Mouse (Mus musculus) thymus, postnatal 10 days (tissue): ENCODE measurements around the gene Nrxn2.

Experiments
- DNase-seq, 2 experiments: peaks; one replicate each; pipeline ENCODE4 v3.0.0; 2021; ENCODE audit warnings: low spot score in 2 of 2

Nrxn2 gene

GRCm38 (mm10) chr19:6452672-6453310, 34.3 kb downstream of the Nrxn2 start:
- no peak for DNase-seq

- no peak for DNase-seq
Observed at GRCm38 (mm10) chr19:6453349-6453748, 34.8 kb downstream of the Nrxn2 start.

- DNase-seq = no peak
Observed at GRCm38 (mm10) chr19:6454041-6454720, 35.6 kb downstream of the Nrxn2 start.

GRCm38 (mm10) chr19:6459504-6459903, 41.0 kb downstream of the Nrxn2 start:
- no peak for DNase-seq

GRCm38 (mm10) chr19:6462841-6463240, 44.3 kb downstream of the Nrxn2 start:
- no peak for DNase-seq

GRCm38 (mm10) chr19:6464306-6465071, 46.0 kb downstream of the Nrxn2 start:
- DNase-seq = no peak

- no peak for DNase-seq
Observed at GRCm38 (mm10) chr19:6465090-6465489, 46.6 kb downstream of the Nrxn2 start.

GRCm38 (mm10) chr19:6466945-6467344, 48.4 kb downstream of the Nrxn2 start:
- no peak for DNase-seq

GRCm38 (mm10) chr19:6467374-6467979, 48.9 kb downstream of the Nrxn2 start:
- no peak for DNase-seq

GRCm38 (mm10) chr19:6471630-6472029, 53.1 kb downstream of the Nrxn2 start:
- no peak for DNase-seq

GRCm38 (mm10) chr19:6472821-6473220, 54.3 kb downstream of the Nrxn2 start:
- no peak for DNase-seq

- no peak for DNase-seq
Observed at GRCm38 (mm10) chr19:6474706-6475105, 56.2 kb downstream of the Nrxn2 start.

GRCm38 (mm10) chr19:6475129-6475528, 56.6 kb downstream of the Nrxn2 start:
- DNase-seq = no peak

GRCm38 (mm10) chr19:6477007-6477406, 58.5 kb downstream of the Nrxn2 start:
- no peak for DNase-seq

- no peak for DNase-seq
Observed at GRCm38 (mm10) chr19:6478566-6478965, 60.0 kb downstream of the Nrxn2 start.

- no peak for DNase-seq
Observed at GRCm38 (mm10) chr19:6482886-6483285, 64.4 kb downstream of the Nrxn2 start.

- DNase-seq = no peak
Observed at GRCm38 (mm10) chr19:6485059-6485630, 66.6 kb downstream of the Nrxn2 start.

- peak; percentile 58 to 86 for DNase-seq
Observed at GRCm38 (mm10) chr19:6489030-6489429, 70.5 kb downstream of the Nrxn2 start.

- DNase-seq = no peak
Observed at GRCm38 (mm10) chr19:6491538-6491937, 73.0 kb downstream of the Nrxn2 start.

- peak in 1 of 2 experiments; percentile 43 for DNase-seq
Observed at GRCm38 (mm10) chr19:6492124-6492523, 73.6 kb downstream of the Nrxn2 start.

- DNase-seq = no peak
Observed at GRCm38 (mm10) chr19:6493219-6493618, 74.7 kb downstream of the Nrxn2 start.

GRCm38 (mm10) chr19:6494032-6494431, 75.5 kb downstream of the Nrxn2 start:
- DNase-seq = no peak
